Mouse (Mus musculus): Measurements from ENCODE around the gene Ypel5. TPM values are rescaled to one million over a fixed set of nuclear protein-coding genes. Genes with fewer than 3 reads are reported as not detected.

The Ypel5 gene
- total and polyA plus RNA-seq, 3 experiments: 8.9 to 16.1 (median 14.3) TPM

- peak in 1 of 2 experiments; percentile 70; a peak in 2 of 4 replicates for TF ChIP-seq CTCF (conservative IDR thresholded peaks at IDR 0.05 in 1 of 2, IDR thresholded peaks at IDR 0.05 in 1 of 2; ENCODE audit: low read depth in 2 of 2, low read length in 2 of 2)
Observed at GRCm38 (mm10) chr17:72836158-72837115, at the start of gene Ypel5 (continued).

- Histone ChIP-seq H3K4me2 (ENCODE audit: insufficient read depth, low read depth, poor library complexity, severe bottlenecking) (no peak overlapping the region), H3K9me3 (replicated peaks; ENCODE audit: low read length) (no peaks in the 10 kb centered on the region), H3K27me3 (replicated peaks) (peaks cover 4% of the 10 kb centered on the region), H3K27ac (ENCODE audit: insufficient read depth, low read depth) (no peak overlapping the region), H3K4me1 (ENCODE audit: control insufficient read depth in 1 of 2, insufficient read depth in 2 of 2) (peaks cover 2 to 4% of the 10 kb centered on the region in 2 experiments; a peak in 2 of 4 replicates), H3K9ac (ENCODE audit: insufficient read depth, low read depth) (no peak overlapping the region), H3K79me2 (replicated peaks; ENCODE audit: control insufficient read depth, extremely low read depth, insufficient read depth, poor library complexity, severe bottlenecking) (no peaks in the 10 kb centered on the region), H3K36me3 (replicated peaks in 1 of 2; ENCODE audit: control insufficient read depth in 1 of 2, insufficient read depth in 1 of 2, low read length in 1 of 2) (no peaks in the 10 kb centered on the region), H3K4me3 (replicated peaks in 1 of 3; ENCODE audit: low read depth in 2 of 3, low read length in 2 of 3, poor library complexity in 1 of 3) (no peak overlapping the region)
- DNase-seq (ENCODE audit: extremely low read depth): no peak
- no peak for TF ChIP-seq JUN (IDR thresholded peaks at IDR 0.05; ENCODE audit: insufficient read depth, low read depth, low read length)
- in situ Hi-C loops (cut with MboI; ENCODE audit: low pct_ligation_motif_present, low pct_unique_long_range_greater_than_20kb, low sequenced_read_pairs): loop anchor here (10.0 to 25.0 kb wide), 2 partner anchors 183 to 476 kb away; partner anchors contain the start of gene Alk
- dilution Hi-C loops (cut with MboI; ENCODE audit: extremely low pct_ligation_motif_present, extremely low pct_unique_long_range_greater_than_20kb, low sequenced_read_pairs): no loop called here
Observed at GRCm38 (mm10) chr17:72787886-72788436, 48.3 kb upstream of the Ypel5 start.

GRCm38 (mm10) chr17:72793278-72793677 is 43.0 kb upstream of the Ypel5 start:
- Histone ChIP-seq H3K27me3 (replicated peaks) (no peaks in the 10 kb centered on the region), H3K36me3 (replicated peaks in 1 of 2; ENCODE audit: control insufficient read depth in 1 of 2, insufficient read depth in 1 of 2, low read length in 1 of 2) (no peaks in the 10 kb centered on the region), H3K9me3 (replicated peaks; ENCODE audit: low read length) (peaks cover 2% of the 10 kb centered on the region), H3K4me2 (ENCODE audit: insufficient read depth, low read depth, poor library complexity, severe bottlenecking) (no peak overlapping the region; the same call in 1 of the 2 replicates), H3K27ac (ENCODE audit: insufficient read depth, low read depth) (no peak overlapping the region), H3K9ac (ENCODE audit: insufficient read depth, low read depth) (no peak overlapping the region), H3K4me3 (replicated peaks in 1 of 3; ENCODE audit: low read depth in 2 of 3, low read length in 2 of 3, poor library complexity in 1 of 3) (no peak overlapping the region), H3K4me1 (ENCODE audit: control insufficient read depth in 1 of 2, insufficient read depth in 2 of 2) (0 out of 4 replicates have a peak, but pooled peaks cover 0 to 2% of the 10 kb centered on the region in 2 experiments), H3K79me2 (replicated peaks; ENCODE audit: control insufficient read depth, extremely low read depth, insufficient read depth, poor library complexity, severe bottlenecking) (no peaks in the 10 kb centered on the region)
- TF ChIP-seq UBTF (IDR thresholded peaks at IDR 0.05; ENCODE audit: low read depth, low read length) (no peak), IRF4 (IDR thresholded peaks at IDR 0.05; ENCODE audit: low read depth, low read length) (peak; percentile 24; the same call in 1 of the 2 replicates), GABPA (IDR thresholded peaks at IDR 0.05; ENCODE audit: insufficient replicate concordance, low read depth, low read length) (no peak), ZKSCAN1 (IDR thresholded peaks at IDR 0.05; ENCODE audit: borderline replicate concordance, low read depth, low read length) (no peak), MEF2A (IDR thresholded peaks at IDR 0.05; ENCODE audit: borderline replicate concordance, low read depth, low read length) (no peak), EP300 (IDR thresholded peaks at IDR 0.05; ENCODE audit: low read length) (no peak), ELF1 (IDR thresholded peaks at IDR 0.05; ENCODE audit: low read depth, low read length) (0 out of 2 replicates have a peak, but pooled peaks have one; percentile 15), MAFK (IDR thresholded peaks at IDR 0.05; ENCODE audit: insufficient replicate concordance, low read length) (no peak), CHD1 (IDR thresholded peaks at IDR 0.05; ENCODE audit: low read depth, low read length) (peak; percentile 95)
- in situ Hi-C loops (cut with MboI; ENCODE audit: low pct_ligation_motif_present, low pct_unique_long_range_greater_than_20kb, low sequenced_read_pairs): loop anchor here (25.0 kb wide), 1 partner anchor 481 kb away; no protein-coding TSS in a partner anchor
- DNase-seq (ENCODE audit: extremely low read depth): no peak
- dilution Hi-C loops (cut with MboI; ENCODE audit: extremely low pct_ligation_motif_present, extremely low pct_unique_long_range_greater_than_20kb, low sequenced_read_pairs): no loop called here
